Mouse (Mus musculus): ENCODE measurements around the gene Skap1.

DNA sequence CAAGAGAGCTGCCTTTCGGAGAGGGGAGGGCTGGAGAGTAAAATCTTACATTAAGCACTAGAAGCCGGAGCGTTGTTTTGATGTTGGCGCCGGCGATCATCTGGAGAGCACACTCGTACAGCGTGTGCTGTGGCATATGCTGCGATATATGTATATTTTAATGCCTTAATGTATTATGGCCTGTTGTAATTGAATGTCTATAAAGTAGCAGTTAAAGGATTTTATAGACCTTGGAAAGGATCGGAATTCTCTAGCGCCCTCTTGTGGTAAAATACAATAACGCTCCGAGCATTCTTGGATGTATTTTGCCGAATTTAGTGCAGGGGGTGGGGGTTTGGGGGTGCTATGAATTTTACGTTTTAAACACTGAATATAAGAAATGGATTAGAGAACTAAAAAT is 88.7 kb downstream of the Skap1 start:
- TF ChIP-seq CTCF (IDR thresholded peaks at IDR 0.05; ENCODE audit: low read depth): peak; percentile 61
- no peak for TF ChIP-seq EP300 (IDR thresholded peaks at IDR 0.05; ENCODE audit: low read depth)

All from heart, postnatal 0 days (tissue).